In genomic region chr2:172550364-172551080, GRCm38 (mm10) we compare ENCODE assay signal across 9 mouse cellular contexts. TPM values are rescaled to one million over a fixed set of nuclear protein-coding genes. Genes with fewer than 3 reads are reported as not detected.
DNase-seq lines count a peak whose midpoint lies in the region; ATAC-seq and TF ChIP-seq lines count a peak whose summit lies in the region.
"Had no signal": no experiment of that assay in that cellular context is flagged by ENCODE, and none has a peak within 500 bp of the region (broad histone marks: within the 10 kb centered on the region; RNA-seq: fewer than 3 reads in every experiment).

No protein-coding gene starts in this region.

- H3K27me3 ChIP-seq in midbrain, embryonic 10.5 days (ENCODE audit: low read depth, poor library complexity, severe bottlenecking) = peaks cover 100% of the 10 kb centered on the region
- 0 out of 2 replicates have a peak, but pooled peaks cover 3% of the 10 kb centered on the region for H3K27me3 ChIP-seq in splenic B cell, adult 2 months (ENCODE audit: control insufficient read depth, insufficient read depth, low read length, poor library complexity, severe bottlenecking)

- H3K27ac ChIP-seq in embryonic fibroblast, embryonic 13.5 days (ENCODE audit: insufficient read depth, low read length) = no peak overlapping the region
- peak overlapping the region; percentile 39; the same call in 1 of the 2 replicates for H3K27ac ChIP-seq in midbrain, embryonic 10.5 days (replicated peaks)

- ATAC-seq in CD4-positive, CD25-positive, alpha-beta regulatory T cell, adult 4 months = no peak

- no peaks in the 10 kb centered on the region for H3K9me3 ChIP-seq in midbrain, embryonic 10.5 days (replicated peaks)

- no peak overlapping the region; the same call in 1 of the 2 replicates for H3K4me3 ChIP-seq in embryonic fibroblast, embryonic 13.5 days (ENCODE audit: insufficient read depth, low read length)
- H3K4me3 ChIP-seq in midbrain, embryonic 10.5 days = peak overlapping the region; percentile 50

- intact Hi-C loops in heart, postnatal 36 days (cut with DNase I) = loop anchor here (5.0 kb wide), 1 partner anchor 207 kb away; no protein-coding TSS in a partner anchor

- peak; percentile 40 for DNase-seq in CD4-positive, CD25-positive, alpha-beta regulatory T cell, adult 2 months (ENCODE audit: low read depth, low spot score)
- peak; percentile 79 for DNase-seq in adrenal gland, postnatal 14 days
- peak; percentile 49 to 53 for DNase-seq in heart, postnatal 36 days
- DNase-seq in layer of hippocampus, postnatal 25 days (ENCODE audit: extremely low spot score in 1 of 2, low spot score in 1 of 2) = peak; percentile 40 to 64
- DNase-seq in midbrain, embryonic 10.5 days (ENCODE audit: low spot score) = peak; percentile 91
- peak; percentile 25 for DNase-seq in splenic B cell, adult 2 months (ENCODE audit: low read depth, low spot score)

- under 1% methylated on average over 59 of the region's 62 CpGs for WGBS in midbrain, embryonic 10.5 days

- no peak for TF ChIP-seq POLR2A in embryonic fibroblast, embryonic 13.5 days (IDR thresholded peaks at IDR 0.05; ENCODE audit: low read depth, low read length)

- no peaks in the 10 kb centered on the region for H3K4me1 ChIP-seq in embryonic fibroblast, embryonic 13.5 days (ENCODE audit: control insufficient read depth, insufficient read depth, low read length)
- H3K4me1 ChIP-seq in midbrain, embryonic 10.5 days = peaks cover 76% of the 10 kb centered on the region

- peak; percentile 88 for TF ChIP-seq CTCF in embryonic fibroblast, embryonic 13.5 days (IDR thresholded peaks at IDR 0.05; ENCODE audit: borderline replicate concordance, insufficient read depth, low read length)

- no peaks in the 10 kb centered on the region for H3K36me3 ChIP-seq in midbrain, embryonic 10.5 days
- H3K36me3 ChIP-seq in splenic B cell, adult 2 months (ENCODE audit: control insufficient read depth, insufficient read depth, low read length, poor library complexity, severe bottlenecking) = no peaks in the 10 kb centered on the region

RNA-seq across cellular contexts. Expression of gene Tfap2c, which starts 1.1 kb away (rescaled TPM):
- polyA plus RNA-seq in CD4-positive, CD25-positive, alpha-beta regulatory T cell, adult 4 months (2017; shearing (Covaris generic)) = under 1 TPM in 1 of 2 experiments, not detected in 1; 0.15 TPM
- not detected in 2 replicates for total RNA-seq in adrenal gland, postnatal 14 days (2021)
- not detected in 2 replicates for polyA plus RNA-seq in embryonic fibroblast, embryonic 13.5 days (2011; ENCODE audit: insufficient read length, low read depth, missing spikeins)
- total RNA-seq in heart, postnatal 36 days (2021) = not detected
- total RNA-seq in layer of hippocampus, postnatal 25 days (2021) = under 1 TPM; 0.49 to 0.57 TPM
- 4.4 and 6.3 TPM in 2 replicates for polyA plus RNA-seq in midbrain, embryonic 10.5 days (2016; fragmentation: Nextera tagmentation; extraction: Ambion mirVana)
- total RNA-seq: layer of hippocampus, adult 18-20 months had no signal

Comparison
In these comparisons a context has a peak if more than half of its experiments do, and no peak if none do; other contexts are left out.
1. DNase-seq: peak in every context shown above with its lines; median percentile 91 in midbrain, embryonic 10.5 days; 79 in adrenal gland, postnatal 14 days; 52 in layer of hippocampus, postnatal 25 days; 51 in heart, postnatal 36 days; 40 in CD4-positive, CD25-positive, alpha-beta regulatory T cell, adult 2 months; 25 in splenic B cell, adult 2 months.